8 mouse cellular contexts compared by ENCODE assay signal in the genomic region with DNA sequence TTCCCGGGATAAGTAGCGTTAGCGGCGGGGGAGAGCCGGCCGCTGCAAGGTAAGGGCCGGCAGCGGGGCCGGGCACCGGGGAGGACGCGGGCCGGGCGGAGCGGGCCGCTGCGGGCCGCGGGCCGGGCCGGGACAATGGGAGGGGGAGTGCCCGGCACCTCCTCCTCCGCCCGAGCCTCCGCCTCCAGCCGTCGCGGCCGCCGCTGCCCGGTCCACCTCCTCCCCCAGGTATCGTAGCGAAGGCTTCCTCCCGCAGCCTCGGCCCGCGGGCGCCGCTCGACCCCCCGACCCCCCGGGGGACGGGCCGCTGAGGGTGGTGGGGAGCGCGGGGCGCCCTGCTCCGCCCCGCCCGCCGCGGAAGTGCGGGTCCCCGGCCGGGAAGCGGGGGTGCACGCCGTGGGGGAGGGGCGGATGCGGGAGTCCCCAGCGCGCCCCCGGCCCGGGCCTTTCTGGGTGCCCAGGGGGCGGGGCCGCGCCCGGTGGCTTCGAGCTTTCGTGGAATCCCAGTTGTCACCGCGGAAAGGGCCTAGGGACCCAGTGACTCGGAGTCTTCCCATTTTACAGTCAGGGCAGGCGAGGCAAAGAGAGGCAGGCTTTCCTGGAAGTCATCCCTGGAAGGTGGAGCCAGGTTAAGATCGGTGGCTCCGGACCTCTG. TPM values are rescaled to one million over a fixed set of nuclear protein-coding genes. Genes with fewer than 3 reads are reported as not detected.
DNase-seq lines count a peak whose midpoint lies in the region; TF ChIP-seq lines count a peak whose summit lies in the region.

No protein-coding gene starts in this region.

- no peaks in the 10 kb centered on the region for H3K36me3 ChIP-seq in kidney, adult 2 months (ENCODE audit: control insufficient read depth, insufficient read depth, low read length)

- no peaks in the 10 kb centered on the region for H3K27me3 ChIP-seq in kidney, adult 2 months (replicated peaks; ENCODE audit: control insufficient read depth, insufficient read depth, low read length)

- H3K4me3 ChIP-seq in kidney, adult 2 months (ENCODE audit: insufficient read depth, low read depth, low read length) = peak overlapping the region; percentile 69
- H3K4me3 ChIP-seq in lung, adult 2 months (replicated peaks; ENCODE audit: extremely low read depth, low read depth, low read length) = peak overlapping the region; percentile 90
- peak overlapping the region; percentile 71 for H3K4me3 ChIP-seq in olfactory bulb, adult 2 months (ENCODE audit: insufficient read depth, low read depth, low read length)

- H3K4me1 ChIP-seq in kidney, adult 2 months (ENCODE audit: control insufficient read depth, insufficient read depth, low read length) = peaks cover 33% of the 10 kb centered on the region
- peaks cover 7% of the 10 kb centered on the region for H3K4me1 ChIP-seq in lung, adult 2 months (ENCODE audit: control insufficient read depth, insufficient read depth, low read length)
- peaks cover 16% of the 10 kb centered on the region; the same call in 1 of the 2 replicates for H3K4me1 ChIP-seq in olfactory bulb, adult 2 months (ENCODE audit: control insufficient read depth, insufficient read depth, low read length)

- no peak for TF ChIP-seq CTCF in kidney, adult 2 months (conservative IDR thresholded peaks at IDR 0.05; ENCODE audit: insufficient read depth, insufficient read length, low read depth, low read length)
- TF ChIP-seq CTCF in lung, adult 2 months (IDR thresholded peaks at IDR 0.05; ENCODE audit: insufficient read depth, low read length) = no peak
- TF ChIP-seq CTCF in olfactory bulb, adult 2 months (IDR thresholded peaks at IDR 0.05; ENCODE audit: insufficient read depth, low read depth, low read length) = no peak

- peak overlapping the region; percentile 63 for H3K27ac ChIP-seq in kidney, adult 2 months (ENCODE audit: insufficient read depth, low read depth, low read length)
- 0 out of 2 replicates have a peak overlapping the region, but pooled peaks have one; percentile 44 for H3K27ac ChIP-seq in olfactory bulb, adult 2 months (ENCODE audit: insufficient read depth, low read depth, low read length)

- TF ChIP-seq POLR2A in kidney, adult 2 months (IDR thresholded peaks at IDR 0.05; ENCODE audit: low read depth, low read length) = no peak
- TF ChIP-seq POLR2A in lung, adult 2 months (IDR thresholded peaks at IDR 0.05; ENCODE audit: borderline replicate concordance, extremely low read depth, low read depth, low read length) = no peak; the same call in 1 of the 2 replicates
- no peak for TF ChIP-seq POLR2A in olfactory bulb, adult 2 months (IDR thresholded peaks at IDR 0.05; ENCODE audit: insufficient read depth, low read depth, low read length)

- DNase-seq in 416B (ENCODE audit: low read depth) (peak; percentile 24), NIH3T3 (ENCODE audit: low read depth) (peak; percentile 83)
- peak; percentile 70 to 76 for DNase-seq in cerebellum, postnatal 25 days
- peak; percentile 79 to 81 for DNase-seq in heart, adult 18-20 months
- DNase-seq in kidney, adult 2 months = peak; percentile 80
- DNase-seq in lung, adult 2 months = peak; percentile 82
- DNase-seq in urinary bladder, postnatal 14 days (ENCODE audit: low spot score) = peak; percentile 73

- WGBS in kidney, adult 2 months = under 1% methylated on average over 67 of the region's 76 CpGs
- 2% methylated on average over 63 of the region's 76 CpGs for WGBS in lung, adult 2 months
- WGBS in olfactory bulb, adult 2 months = 1% methylated on average over 56 of the region's 76 CpGs

RNA-seq across cellular contexts. Expression of a gene that starts 0.4 kb away (rescaled TPM):
- total RNA-seq in heart, adult 18-20 months (2021) = 10 to 100 TPM; 20.7 to 25.2 TPM
- 15.9 and 20.2 TPM in 2 replicates for polyA plus RNA-seq in kidney, adult 2 months (2012; rRNA removed)
- polyA plus RNA-seq in lung, adult 2 months (2012; rRNA removed) = 17.6 and 18.7 TPM in 2 replicates
- 29.5 TPM in 1 of 2 replicates, not detected in the other for polyA plus RNA-seq in olfactory bulb, adult 2 months (2012; ENCODE audit: insufficient read depth, insufficient read length, low replicate concordance, missing spikeins)

Comparison
In these comparisons a context has a peak if more than half of its experiments do, and no peak if none do; other contexts are left out.
1. Peak in every context shown above with its lines: DNase-seq, H3K4me3 ChIP-seq and H3K27ac ChIP-seq.
2. DNase-seq: peak in every context shown above with its lines; median percentile 83 in NIH3T3; 82 in lung, adult 2 months; 80 in heart, adult 18-20 months; 80 in kidney, adult 2 months; 73 in cerebellum, postnatal 25 days; 73 in urinary bladder, postnatal 14 days; 24 in 416B.